Mouse (Mus musculus) kidney, adult 9 months (tissue): ENCODE results near the gene P4ha3.
"Not testable (repeated sequence)": the region's sequence is repeated elsewhere in the genome, so short reads cannot be mapped to it uniquely, and the experiment has no call there.

Source experiments
- DNase-seq: peaks from one replicate; pipeline ENCODE4 v3.0.0; 2022

Gene P4ha3

DNA sequence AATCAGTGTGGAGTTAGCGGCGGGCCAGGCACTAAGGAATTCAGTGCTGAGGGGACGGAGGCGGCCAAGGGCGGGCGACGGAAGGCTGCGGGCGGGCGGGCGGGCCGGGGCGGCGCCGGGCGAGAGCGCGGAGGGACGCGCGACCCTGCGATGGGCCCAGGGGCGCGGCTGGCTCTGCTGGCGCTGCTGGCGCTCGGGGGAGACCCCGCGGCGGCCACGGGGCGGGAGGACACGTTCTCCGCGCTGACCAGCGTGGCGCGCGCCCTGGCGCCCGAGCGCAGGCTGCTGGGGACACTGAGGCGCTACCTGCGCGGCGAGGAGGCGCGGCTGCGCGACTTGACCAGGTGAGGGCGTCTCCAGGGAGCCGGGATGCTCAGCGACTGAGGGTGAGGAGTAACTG lies at the start of gene P4ha3:
Gene P4ha3 (plus strand): TSS at position 138 of the 400 bp plus-strand sequence.
- no peak for DNase-seq

GRCm38 (mm10) chr7:100238271-100238670 lies 47.0 kb upstream of the P4ha3 start:
- DNase-seq, result no peak

DNA sequence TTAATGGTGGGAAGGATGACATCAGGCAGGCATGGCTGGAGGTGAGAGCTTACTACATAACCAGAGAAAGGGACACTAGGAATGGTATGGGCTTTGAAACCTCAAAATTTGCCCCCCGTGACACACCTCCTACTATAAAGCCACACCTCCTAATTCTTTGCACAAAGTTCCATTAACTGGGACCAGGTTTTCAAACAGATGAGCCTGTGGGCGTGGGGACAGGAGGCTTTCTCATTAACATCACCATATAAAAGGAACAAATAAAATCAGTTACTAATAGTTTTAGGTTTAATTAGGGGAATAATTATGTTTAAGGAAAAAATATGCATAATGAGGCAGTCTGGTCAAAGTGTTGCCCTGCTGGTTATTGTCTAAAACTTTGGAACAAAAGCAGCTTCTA lies 44.7 kb upstream of the P4ha3 start:
- no peak for DNase-seq

DNA sequence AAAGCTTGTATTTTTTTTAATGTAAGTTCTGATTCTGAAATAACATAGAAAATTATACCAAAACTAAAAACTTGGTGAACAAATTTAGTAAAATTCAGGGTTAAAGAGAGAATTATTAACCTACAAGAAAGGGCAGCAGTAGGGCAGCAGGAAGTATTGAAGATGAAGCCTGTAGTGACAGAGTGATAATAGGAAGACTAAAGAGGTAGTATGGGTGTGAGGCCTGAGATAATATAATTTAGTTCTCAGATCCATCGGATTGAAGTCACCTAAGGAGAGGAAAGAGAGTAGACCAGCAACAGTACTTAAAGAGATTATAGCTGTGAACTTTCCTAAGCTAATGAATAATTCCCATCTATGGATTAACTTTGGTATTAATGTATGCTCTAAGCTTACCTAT lies 42.3 kb upstream of the P4ha3 start:
- DNase-seq, result no peak

DNA sequence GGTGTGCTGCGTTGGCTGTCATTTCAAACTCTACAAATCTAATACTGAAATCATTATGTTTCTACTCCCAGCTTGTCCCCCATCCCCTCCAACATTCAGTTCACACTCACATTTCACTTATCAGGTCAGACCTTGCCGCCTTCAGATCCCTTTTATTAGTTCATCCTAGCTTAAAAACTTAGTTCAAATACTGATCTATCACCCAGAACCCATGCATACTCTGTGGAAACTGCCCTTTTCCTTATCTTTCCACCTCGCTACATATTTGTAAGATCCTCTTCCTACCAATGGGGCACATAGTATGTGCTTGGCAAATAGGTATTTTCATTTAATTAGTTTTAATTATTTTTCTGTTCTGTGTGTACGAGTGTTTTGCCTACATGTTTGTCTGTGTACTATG lies 41.1 kb upstream of the P4ha3 start:
- DNase-seq, result no peak

DNA sequence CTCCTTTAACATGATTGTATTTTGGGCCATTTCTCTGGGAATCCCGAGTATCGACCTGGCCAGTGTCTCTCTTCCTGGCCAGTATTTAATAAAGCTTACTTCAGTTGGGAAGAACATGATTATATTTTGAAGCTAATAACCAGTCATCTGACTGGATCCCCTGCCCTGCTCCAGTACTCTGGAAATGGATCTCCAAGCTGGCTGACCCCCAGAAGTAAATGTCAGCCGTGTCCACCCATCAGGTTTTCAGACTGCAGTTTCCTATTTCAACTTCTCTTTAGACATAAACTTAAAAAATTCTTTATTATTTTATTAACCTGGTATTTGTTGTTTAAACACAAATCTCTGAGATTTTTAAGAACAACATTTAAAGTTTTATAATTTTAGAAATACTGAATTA lies 40.1 kb upstream of the P4ha3 start:
- no peak for DNase-seq

DNA sequence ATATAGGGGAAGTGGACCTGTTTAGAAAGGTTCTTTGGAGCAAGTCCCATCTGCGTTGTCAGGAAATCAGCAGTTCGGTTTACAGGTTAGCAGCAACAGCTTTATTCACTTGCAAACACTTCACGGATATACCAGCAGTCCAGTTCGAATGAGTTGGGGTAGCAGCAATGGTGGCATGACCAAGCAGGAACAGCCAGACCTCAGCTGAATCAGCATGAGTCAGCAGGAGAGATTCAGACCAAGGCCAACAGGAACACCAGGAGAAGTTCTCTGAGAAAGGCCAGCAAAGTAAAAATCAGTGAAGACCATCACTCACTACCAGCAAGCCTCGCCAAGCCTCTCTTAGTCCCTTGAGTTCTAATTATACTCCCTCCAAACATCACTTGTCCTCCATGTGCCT lies 34.7 kb upstream of the P4ha3 start:
- no peak for DNase-seq

DNA sequence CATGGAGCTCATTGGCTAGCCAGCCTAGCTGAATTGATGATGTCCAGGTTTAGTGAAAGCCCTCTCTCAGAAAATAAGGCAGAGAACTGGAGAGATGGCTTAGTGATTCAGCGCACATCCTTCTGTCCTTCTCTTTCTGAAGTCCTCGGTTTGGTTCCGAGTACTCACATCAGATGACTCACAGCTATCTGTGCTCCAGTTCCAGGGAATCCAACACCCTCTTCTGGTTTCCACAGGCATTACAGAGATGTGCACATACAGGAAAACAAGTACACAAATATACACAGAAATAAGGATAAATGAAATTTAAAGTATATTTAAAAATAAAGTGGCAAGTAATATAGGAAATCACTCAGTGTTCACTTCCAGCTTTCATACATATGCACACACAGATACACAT lies 23.0 kb upstream of the P4ha3 start:
- no peak for DNase-seq

DNA sequence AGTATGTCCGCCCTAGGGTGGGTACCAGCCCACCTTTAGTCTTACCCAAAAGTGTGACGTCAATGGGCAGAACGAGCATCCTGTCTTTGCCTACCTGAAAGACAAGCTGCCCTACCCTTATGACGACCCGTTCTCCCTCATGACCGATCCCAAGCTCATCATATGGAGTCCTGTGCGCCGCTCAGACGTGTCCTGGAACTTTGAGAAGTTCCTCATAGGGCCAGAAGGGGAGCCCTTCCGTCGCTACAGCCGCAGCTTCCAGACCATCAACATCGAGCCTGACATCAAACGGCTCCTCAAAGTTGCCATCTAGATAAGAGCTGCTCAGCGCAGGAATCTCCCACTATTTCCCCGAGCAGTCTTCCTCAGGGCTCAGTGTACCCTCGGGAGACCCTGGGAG lies 20.4 kb upstream of the P4ha3 start:
- DNase-seq, result not testable (repeated sequence)

DNA sequence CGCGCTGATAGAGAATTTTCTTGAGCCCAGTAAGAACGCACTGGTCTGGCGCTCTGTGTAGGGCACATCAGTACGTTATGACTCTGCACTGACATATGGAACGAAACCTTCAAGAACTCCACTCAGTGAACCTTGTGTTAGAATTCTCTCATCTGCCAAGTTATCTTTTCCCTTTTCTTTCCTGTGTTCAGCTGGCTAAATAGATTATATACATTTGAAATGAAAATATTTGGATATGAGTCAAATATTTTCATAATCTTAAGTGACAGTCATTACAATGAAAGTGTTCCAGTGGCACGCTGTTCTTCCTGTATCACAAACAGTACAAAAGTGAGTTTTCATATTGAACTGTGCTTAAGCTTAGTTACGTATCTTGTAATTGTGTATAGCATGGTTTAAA lies 13.0 kb upstream of the P4ha3 start:
- no peak for DNase-seq

DNA sequence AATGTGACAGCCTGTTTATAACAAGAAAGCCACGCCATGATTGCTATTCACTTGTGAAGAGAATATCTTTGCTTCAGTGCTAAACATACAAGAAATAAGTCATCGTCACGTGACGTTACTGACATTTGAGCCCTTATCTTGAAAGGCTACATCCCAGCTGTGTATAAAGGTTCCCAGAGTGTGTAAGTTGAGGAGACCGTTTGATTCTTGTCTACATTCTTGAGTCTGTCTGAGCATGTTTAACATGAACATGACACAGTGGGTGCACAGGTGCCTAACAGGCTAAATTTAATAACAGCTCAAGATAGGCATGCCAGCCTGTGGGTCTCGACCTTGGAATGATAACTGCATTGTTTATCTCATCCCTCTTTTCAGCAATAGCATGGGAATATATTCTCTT lies 10.8 kb upstream of the P4ha3 start:
- DNase-seq, result no peak

DNA sequence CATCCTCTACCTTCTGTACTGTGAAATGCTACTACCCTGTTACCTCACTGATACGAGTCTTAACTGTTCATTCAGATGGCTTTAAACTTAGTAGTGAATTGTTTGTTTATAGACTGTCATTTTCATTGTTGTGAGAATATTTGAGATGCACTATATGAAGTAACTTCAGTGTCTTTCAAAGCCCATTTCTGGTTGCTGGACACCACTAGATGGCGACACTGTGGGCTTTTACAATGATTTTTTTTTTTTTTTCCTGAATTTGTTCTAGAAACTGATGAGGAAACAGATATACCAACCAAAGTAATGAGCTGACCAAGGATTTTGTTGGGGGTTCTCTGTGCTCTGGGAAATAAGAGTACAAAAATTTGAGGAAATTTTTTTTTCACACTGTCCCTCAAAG lies 8.9 kb upstream of the P4ha3 start:
- no peak for DNase-seq

- DNase-seq, result peak; percentile 50
Observed at GRCm38 (mm10) chr7:100279803-100280202, 5.5 kb upstream of the P4ha3 start.

DNA sequence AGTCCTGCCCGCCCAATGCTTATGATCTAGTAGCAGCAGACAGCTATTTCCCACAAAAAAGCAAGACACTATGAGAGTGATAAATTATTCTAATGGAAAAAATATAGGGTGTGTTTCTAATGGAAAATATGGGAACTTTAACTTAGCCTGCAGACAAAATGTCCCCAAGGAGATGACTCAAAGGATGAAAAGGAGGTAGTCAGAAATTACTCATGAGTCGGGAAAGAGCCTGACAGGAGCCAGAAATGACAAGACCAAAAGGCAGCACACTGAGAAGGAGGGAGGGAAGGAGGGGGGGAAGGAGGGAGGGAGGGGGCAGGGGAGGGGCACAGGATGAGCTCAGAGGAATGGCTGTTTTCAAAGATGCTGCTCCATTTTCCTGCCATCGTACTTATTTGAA lies 3.7 kb upstream of the P4ha3 start:
- no peak for DNase-seq

- DNase-seq, result no peak
Observed at GRCm38 (mm10) chr7:100283298-100283697, 2.0 kb upstream of the P4ha3 start.

GRCm38 (mm10) chr7:100287748-100288578 lies 2.6 kb downstream of the P4ha3 start:
- peak; percentile 13 for DNase-seq

DNA sequence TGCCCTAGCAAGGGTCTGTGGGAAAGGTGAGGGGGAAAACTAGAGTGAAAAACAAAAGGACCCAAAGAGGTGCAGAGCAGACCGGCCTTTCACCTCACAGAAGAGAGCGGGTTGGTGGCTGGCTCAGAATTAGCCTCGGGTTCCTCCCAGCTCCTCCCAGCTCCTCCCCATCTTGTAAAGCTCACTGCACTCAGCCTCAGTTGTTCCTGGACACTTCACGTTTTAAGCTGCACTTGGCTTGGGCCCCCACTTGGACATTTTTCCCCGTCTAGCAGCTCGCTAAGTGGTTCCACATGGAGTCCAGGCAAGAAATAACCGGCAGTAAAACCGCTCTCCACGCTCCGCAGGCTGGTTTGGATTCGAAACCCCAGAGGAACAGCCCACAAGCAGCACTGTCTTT lies 3.3 kb downstream of the P4ha3 start:
- DNase-seq, result no peak

DNA sequence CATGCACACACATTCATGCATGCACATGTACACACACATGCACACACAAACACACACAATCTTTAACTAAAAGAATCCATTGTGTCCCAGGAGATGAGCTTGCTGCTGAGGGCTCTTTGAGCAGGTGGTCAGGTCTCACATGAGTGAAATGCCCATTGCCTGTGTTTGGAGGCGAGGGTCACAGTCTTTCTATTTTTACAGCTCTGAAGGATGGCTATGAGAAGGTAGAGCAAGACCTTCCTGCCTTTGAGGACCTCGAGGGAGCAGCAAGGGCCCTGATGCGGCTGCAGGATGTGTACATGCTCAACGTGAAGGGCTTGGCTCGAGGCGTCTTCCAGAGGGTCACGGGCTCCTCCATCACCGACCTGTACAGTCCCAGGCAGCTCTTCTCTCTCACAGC lies 8.2 kb downstream of the P4ha3 start:
- no peak for DNase-seq

- no peak for DNase-seq
Observed at GRCm38 (mm10) chr7:100295745-100296144, 10.4 kb downstream of the P4ha3 start.

DNA sequence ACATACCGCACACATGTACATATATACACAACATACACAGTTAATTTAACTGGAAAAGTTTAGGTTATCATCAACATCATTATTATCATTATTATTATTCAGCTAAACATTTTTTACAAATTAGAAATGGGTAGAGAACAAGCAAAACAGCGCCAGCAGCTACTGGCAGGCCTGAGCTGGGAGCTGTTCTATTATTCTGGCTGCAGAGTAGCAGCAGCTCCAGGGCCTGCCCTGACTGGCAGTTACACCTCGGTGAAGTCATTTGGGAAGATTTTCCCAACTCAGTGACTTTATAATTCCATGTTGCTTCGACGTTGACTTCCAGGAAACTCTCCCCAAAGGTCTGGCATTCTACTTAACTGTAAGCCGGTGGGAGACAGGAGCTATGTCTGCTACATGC lies 11.4 kb downstream of the P4ha3 start:
- no peak for DNase-seq

DNA sequence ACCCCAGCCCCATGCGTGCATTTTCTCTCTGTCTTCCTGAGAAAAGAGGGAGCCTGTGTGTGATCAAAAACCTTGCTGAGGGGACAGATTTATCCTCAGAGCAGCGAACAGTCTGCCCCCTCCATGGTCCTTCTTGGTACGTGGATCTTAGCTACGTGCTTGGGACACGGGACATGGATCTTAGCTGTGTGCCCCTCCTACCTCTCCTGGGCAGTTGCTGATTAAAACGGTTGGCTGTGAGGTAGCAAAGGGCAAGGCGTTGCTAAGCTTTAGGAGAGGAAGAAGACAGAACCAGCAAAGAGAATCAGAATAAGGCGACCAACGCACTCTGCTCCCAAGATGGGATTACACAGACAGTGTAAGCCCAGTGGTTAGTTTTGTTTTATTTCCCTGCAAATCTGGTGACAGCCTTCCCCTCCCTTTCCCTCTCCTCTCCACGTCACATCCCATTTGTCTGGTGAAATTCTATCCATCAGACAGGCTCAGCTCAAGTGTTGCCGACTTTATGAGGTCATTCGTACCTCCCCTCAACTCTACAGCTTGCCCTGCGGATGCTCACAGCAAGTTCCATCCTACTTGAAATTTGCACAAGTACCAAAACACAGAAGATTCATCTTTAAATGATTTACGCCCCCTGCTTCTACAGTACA lies 13.7 kb downstream of the P4ha3 start:
- DNase-seq, result no peak

- DNase-seq, result no peak
Observed at GRCm38 (mm10) chr7:100301390-100301789, 16.1 kb downstream of the P4ha3 start.

DNA sequence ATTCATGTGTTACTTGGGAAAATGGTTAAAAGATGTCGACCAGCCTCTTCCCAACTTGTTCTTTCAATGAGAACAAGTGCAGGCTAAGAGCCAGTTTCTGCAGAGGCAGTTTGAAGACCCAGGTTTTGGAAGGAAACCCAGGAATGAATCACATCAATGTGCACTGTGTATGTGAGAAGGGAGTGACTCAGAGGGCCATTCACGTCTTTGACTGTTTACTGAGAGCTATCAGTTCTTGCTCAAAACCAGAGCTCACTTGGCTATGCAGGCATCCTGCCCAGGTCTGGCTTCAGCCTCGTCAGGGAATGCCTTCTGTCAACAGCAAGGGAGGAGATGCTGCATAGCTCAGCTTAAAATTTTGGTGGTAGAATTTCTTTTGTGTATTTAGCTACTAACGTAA lies 17.0 kb downstream of the P4ha3 start:
- DNase-seq, result no peak

DNA sequence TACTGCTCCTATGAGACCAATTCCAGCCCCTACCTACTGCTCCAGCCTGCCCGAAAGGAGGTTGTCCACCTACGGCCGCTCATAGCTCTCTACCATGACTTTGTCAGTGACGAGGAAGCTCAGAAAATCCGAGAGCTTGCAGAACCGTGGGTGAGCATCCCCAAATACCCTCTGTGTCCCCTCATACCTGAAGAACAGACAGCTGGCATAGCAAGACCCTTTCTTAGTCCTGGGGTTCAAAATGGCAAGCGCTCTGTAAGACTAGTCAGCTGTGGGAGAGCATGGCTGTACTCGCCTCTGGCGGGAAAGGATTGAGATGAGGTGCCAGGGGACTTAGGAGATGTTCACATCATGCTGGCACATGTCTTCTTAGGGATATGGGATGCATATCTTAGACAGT lies 20.6 kb downstream of the P4ha3 start:
- DNase-seq, result no peak
